Mouse (Mus musculus): ENCODE results near the gene Zcchc24.

GRCm38 (mm10) chr14:25719371-25719770, 49.5 kb downstream of the Zcchc24 start:
- TF ChIP-seq CTCF (IDR thresholded peaks at IDR 0.05; ENCODE audit: low read depth) (no peak), EP300 (IDR thresholded peaks at IDR 0.05; ENCODE audit: low read depth) (no peak)
